Mouse (Mus musculus): Measurements from ENCODE around the gene Lgr6.

DNA sequence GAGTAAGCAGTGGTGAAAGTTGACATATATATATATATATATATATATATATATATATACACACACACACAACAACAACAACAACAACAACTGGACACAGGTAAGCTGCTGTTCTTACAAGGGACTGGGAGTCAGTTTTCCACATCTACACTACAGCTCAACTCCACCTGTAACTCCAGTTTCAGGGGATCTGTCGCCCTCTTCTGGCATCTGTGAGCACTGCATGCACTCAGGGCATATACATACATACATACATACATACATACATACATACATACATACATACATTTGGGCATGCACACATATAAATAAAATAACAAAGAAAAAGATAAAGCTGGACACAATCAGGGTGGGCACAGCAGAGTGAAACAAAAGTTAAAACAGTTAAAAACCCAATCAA lies 81.5 kb downstream of the Lgr6 start:
- no peak for TF ChIP-seq CTCF (IDR thresholded peaks at IDR 0.05; ENCODE audit: low read depth, low read length)
- no peak for TF ChIP-seq GATA2 (IDR thresholded peaks at IDR 0.05; ENCODE audit: borderline replicate concordance, low read depth, low read length)
- TF ChIP-seq TAL1 (conservative IDR thresholded peaks at IDR 0.05; ENCODE audit: low read depth, low read length) = no peak
- TF ChIP-seq GATA1 (IDR thresholded peaks at IDR 0.05; ENCODE audit: borderline replicate concordance, low read length) = no peak
